Mouse (Mus musculus): ENCODE measurements around the gene Dact3.

DNA sequence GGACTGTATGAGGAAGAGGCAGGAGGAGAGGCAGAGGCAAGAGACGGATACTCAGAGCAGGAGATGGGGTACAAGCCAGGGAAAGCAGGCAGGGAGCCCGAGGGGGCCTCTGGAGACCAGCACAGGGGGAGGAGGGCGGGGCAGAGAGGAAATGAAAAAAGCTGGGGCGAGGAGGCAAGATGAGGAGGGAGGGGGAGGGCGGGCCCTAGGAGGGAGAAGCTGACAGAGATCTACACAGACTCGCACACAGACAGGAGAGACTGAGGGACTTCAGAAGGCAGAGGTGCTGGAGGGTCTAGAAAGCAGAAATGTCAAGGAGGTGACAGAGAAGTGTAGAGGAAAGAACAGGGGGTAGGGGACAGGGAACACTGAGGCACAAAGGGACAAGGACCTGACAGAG lies 31.2 kb downstream of the Dact3 start, which contains the start of gene Ptgir:
- TF ChIP-seq CTCF (IDR thresholded peaks at IDR 0.05; ENCODE audit: low read depth), result no peak
- no peak for TF ChIP-seq EP300 (optimal IDR thresholded peaks at IDR 0.05)
